Mouse (Mus musculus) embryonic facial prominence, embryonic 11.5 days (tissue): ENCODE measurements around the gene Cdkn2b. TPM values are rescaled to one million over a fixed set of nuclear protein-coding genes. Genes with fewer than 3 reads are reported as not detected.

Experiments used
- ATAC-seq: fragments of 200-750 bp; cut with Nextera tagmentation; replicated peaks from 2 replicates; pipeline ENCODE4 v1.8.0; 2017; ENCODE audit warnings: low read depth; ENCODE audit not compliant: insufficient number of reproducible peaks, low FRiP score, low TSS enrichment
- DNase-seq: peaks from one replicate; pipeline ENCODE4 v3.0.0-alpha.2; 2015; ENCODE audit warnings: low spot score
- H3K27ac ChIP-seq: fragments of 300-500 bp; sonication (generic); replicated peaks from 2 replicates; pipeline ENCODE4 v1.5.1; 2014; ENCODE audit warnings: mild to moderate bottlenecking, low read depth, low read length, control low read depth
- H3K27me3 ChIP-seq: fragments of 300-500 bp; sonication (generic); 2 replicates; pipeline ENCODE4 v1.6.1; 2014; ENCODE audit warnings: mild to moderate bottlenecking, low read length, moderate library complexity, mixed read lengths; ENCODE audit not compliant: control insufficient read depth, insufficient read depth
- H3K36me3 ChIP-seq: fragments of 300-500 bp; sonication (generic); replicated peaks from 2 replicates; pipeline ENCODE4 v1.6.1; 2014; ENCODE audit warnings: low read depth, mild to moderate bottlenecking, low read length, moderate library complexity, mixed read lengths; ENCODE audit not compliant: control insufficient read depth, insufficient read depth
- H3K4me1 ChIP-seq: fragments of 300-500 bp; sonication (generic); 2 replicates; pipeline ENCODE4 v1.6.1; 2014; ENCODE audit warnings: low read length, mixed read lengths; ENCODE audit not compliant: control insufficient read depth, insufficient read depth
- H3K4me2 ChIP-seq: fragments of 300-500 bp; sonication (generic); 2 replicates; pipeline ENCODE4 v1.6.1; 2014; ENCODE audit warnings: low read depth, mild to moderate bottlenecking, control low read depth, low read length, moderate library complexity
- H3K4me3 ChIP-seq: fragments of 300-500 bp; sonication (generic); 2 replicates; pipeline ENCODE4 v1.5.1; 2014; ENCODE audit warnings: low read depth, low read length, control low read depth
- H3K9ac ChIP-seq: fragments of 300-500 bp; sonication (generic); replicated peaks from 2 replicates; pipeline ENCODE4 v1.6.1; 2014; ENCODE audit warnings: mild to moderate bottlenecking, control low read depth, low read length
- H3K9me3 ChIP-seq: fragments of 300-500 bp; sonication (generic); replicated peaks from 2 replicates; pipeline ENCODE4 v1.6.1; 2016; ENCODE audit warnings: mild to moderate bottlenecking, low read length, inconsistent platforms, mixed read lengths; ENCODE audit not compliant: control insufficient read depth
- WGBS: fragments of 180-500 bp; shearing (Covaris S2); extraction: QIAGEN DNeasy Blood & Tissue Kit; methylation state at CpG from one replicate; pipeline ENCODE4 v1.1.7; 2014; 5-methylcytosine and 5-hydroxymethylcytosine counted together
- polyA plus RNA-seq: library from polyadenylated mRNA; unstranded; fragments of >200 nt; fragmentation: Nextera tagmentation; extraction: Ambion mirVana; gene quantifications from 2 replicates; pipeline ENCODE4 v1.2.1, GENCODE M21; 2014

Cdkn2b gene
- polyA plus RNA-seq, 1 experiment from 2014 or later, result 1.4 TPM

DNA sequence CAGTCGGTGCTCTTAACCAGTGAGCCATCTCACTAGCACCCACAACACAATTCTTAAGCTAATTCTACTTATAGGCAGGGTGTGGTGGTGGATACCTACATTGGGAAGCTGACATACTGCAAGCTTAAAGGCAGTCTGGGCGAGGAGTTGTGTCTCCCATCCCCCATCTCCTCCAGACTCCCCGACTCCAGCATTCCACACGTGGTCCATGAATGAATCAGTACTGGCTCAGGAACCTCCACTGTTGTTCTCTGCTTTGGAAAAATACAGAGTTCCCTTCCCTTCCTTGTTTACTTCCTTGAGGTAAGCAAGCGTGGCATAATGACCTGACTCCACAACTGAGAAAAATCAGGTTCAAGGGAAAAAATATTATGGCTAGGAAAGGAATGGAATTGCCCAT, 38.0 kb upstream of the Cdkn2b start:
- Histone ChIP-seq H3K4me2 (no peak overlapping the region), H3K9me3 (no peaks in the 10 kb centered on the region), H3K36me3 (no peaks in the 10 kb centered on the region), H3K4me3 (no peak overlapping the region), H3K9ac (no peak overlapping the region), H3K27ac (no peak overlapping the region), H3K4me1 (no peaks in the 10 kb centered on the region), H3K27me3 (no peaks in the 10 kb centered on the region)
- ATAC-seq, result no peak
- WGBS, result 60% methylated on average over 5 of the region's 5 CpGs
- no peak for DNase-seq

DNA sequence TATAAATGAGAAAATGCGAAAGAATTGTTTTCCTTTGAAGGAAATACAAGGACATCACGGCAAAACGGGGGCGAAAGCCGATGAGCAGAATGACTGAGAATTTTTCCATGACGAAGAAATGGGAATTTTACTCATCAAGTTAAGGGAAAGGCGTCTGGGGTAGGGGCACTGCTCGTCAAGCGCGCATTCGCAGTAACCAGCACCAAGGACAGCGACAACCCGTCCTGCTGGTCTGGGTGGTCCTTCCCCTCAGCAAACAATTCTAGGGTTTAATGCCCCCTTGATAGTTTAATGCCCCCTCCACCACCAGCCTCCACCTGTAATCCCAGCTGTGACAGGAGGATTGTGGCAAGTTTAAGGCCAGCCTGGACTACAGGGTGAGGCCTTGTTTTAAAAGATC, 2.6 kb upstream of the Cdkn2b start:
- H3K27ac ChIP-seq, result no peak overlapping the region
- no peaks in the 10 kb centered on the region for H3K9me3 ChIP-seq
- H3K9ac ChIP-seq, result no peak overlapping the region
- peaks cover 21% of the 10 kb centered on the region for H3K27me3 ChIP-seq
- H3K4me1 ChIP-seq, result no peaks in the 10 kb centered on the region
- H3K4me2 ChIP-seq, result no peak overlapping the region
- DNase-seq (peak; percentile 80), ATAC-seq (no peak)
- H3K4me3 ChIP-seq, result no peak overlapping the region
- 8% methylated on average over 13 of the region's 13 CpGs for WGBS
- H3K36me3 ChIP-seq, result no peaks in the 10 kb centered on the region

DNA sequence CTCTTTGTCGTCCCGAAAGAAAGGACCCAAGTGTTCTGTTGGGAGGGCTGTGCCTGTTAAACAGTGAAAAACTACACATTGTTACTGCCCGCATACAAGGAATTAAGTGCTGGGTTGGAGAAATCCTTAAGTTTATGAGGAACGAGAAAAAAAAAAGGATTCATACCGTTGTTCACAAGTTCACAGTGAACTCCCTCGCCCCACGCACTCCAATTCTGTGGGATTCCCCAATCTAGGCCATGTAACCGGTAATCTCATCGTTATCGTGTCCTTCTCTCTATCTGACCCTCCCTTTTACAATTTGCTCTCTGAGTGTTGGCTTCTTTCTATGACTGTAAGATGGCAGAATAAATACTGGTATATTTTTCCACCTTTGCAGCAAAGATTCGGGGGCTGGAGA, 843 bp downstream of the Cdkn2b start:
- Histone ChIP-seq H3K36me3 (no peaks in the 10 kb centered on the region), H3K27me3 (peaks cover 52% of the 10 kb centered on the region), H3K4me3 (peak overlapping the region; percentile 48; the same call in 1 of the 2 replicates), H3K4me2 (peak overlapping the region; percentile 90; the same call in 1 of the 2 replicates), H3K9ac (no peak overlapping the region), H3K9me3 (no peaks in the 10 kb centered on the region), H3K27ac (no peak overlapping the region), H3K4me1 (no peaks in the 10 kb centered on the region)
- ATAC-seq, result no peak
- 2% methylated on average over 11 of the region's 11 CpGs for WGBS
- no peak for DNase-seq

DNA sequence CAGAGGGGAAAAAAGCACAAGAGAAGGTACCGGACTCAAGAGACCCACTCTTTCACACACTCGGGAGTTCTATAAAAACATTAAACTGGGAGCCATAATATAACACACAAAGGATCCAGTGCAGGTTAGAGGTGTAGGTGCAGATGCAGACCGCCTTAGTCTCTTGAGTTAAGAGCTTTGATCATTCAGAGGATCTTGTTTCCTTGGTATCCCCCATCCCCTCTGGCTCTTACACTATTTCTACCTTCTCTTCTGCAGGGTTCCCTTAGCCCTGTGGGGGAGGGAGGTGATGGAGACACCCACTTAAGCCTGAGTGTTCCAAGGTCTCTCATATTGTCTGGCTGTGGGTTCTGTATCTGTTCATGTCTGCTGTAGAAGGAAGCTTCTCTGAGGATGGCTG, 2.8 kb downstream of the Cdkn2b start:
- Histone ChIP-seq H3K36me3 (no peaks in the 10 kb centered on the region), H3K4me3 (no peak overlapping the region), H3K27ac (no peak overlapping the region), H3K4me2 (no peak overlapping the region), H3K27me3 (peaks cover 66% of the 10 kb centered on the region), H3K9me3 (no peaks in the 10 kb centered on the region), H3K4me1 (no peaks in the 10 kb centered on the region), H3K9ac (no peak overlapping the region)
- ATAC-seq (no peak), DNase-seq (no peak)
- 4% methylated on average over 3 of the region's 3 CpGs for WGBS

DNA sequence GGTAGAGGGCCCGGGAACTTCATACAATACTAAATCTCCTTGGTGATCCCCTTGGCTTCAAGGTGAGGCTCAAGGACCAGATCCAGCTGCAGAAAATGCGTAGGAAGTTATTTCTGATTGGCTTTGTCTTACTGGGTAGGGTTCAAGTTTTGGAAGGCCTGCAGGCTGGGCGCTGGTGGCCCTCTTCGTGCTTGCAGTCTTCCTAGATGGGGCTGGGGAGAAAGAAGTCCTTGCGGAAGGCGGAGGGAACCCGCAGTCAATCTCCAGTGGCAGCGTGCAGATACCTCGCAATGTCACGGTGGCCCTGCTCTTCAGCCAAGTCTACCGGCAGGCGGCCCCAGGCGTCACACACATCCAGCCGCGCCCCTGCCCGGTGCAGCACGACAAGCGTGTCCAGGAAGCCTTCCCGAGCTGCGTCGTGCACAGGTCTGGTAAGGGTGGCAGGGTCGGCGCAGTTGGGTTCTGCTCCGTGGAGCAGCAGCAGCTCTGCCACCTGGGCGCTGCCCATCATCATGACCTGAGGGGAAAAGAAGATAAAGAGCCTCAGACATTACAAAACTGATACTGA, 4.0 kb downstream of the Cdkn2b start:
- DNase-seq, result no peak

DNA sequence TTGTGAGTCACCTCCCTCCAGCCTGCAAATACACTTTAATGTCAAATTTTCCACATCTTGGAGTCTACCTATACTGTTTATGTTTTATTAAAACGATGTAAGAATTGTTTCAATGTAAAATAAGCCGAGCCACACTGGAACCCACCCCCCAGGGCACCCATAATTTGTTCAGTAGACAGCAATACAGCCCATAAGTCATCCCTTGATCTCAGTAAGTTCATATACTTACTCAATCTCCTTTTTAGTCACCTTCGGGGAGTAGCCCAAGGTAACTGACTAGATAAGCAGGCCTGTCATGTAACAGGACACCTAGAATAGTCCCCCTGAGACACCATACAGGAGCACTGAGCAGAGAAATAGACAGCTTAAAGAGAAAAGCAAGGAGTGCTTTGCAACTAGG, 5.1 kb downstream of the Cdkn2b start:
- H3K27me3 ChIP-seq, result peaks cover 75% of the 10 kb centered on the region
- ATAC-seq, result no peak
- H3K36me3 ChIP-seq, result no peaks in the 10 kb centered on the region
- H3K27ac ChIP-seq, result no peak overlapping the region
- H3K4me2 ChIP-seq, result no peak overlapping the region
- H3K4me3 ChIP-seq, result no peak overlapping the region
- H3K9me3 ChIP-seq, result no peaks in the 10 kb centered on the region
- no peaks in the 10 kb centered on the region for H3K4me1 ChIP-seq
- no peak overlapping the region for H3K9ac ChIP-seq
- WGBS, result 7% methylated on average over 3 of the region's 3 CpGs
- DNase-seq, result no peak

More for the DNA sequence above, 4.0 kb downstream of the Cdkn2b start:
- WGBS, result 1% methylated on average over 25 of the region's 25 CpGs
- ATAC-seq, result no peak
- Histone ChIP-seq H3K27me3 (peaks cover 75% of the 10 kb centered on the region), H3K9me3 (no peaks in the 10 kb centered on the region), H3K4me1 (no peaks in the 10 kb centered on the region), H3K9ac (no peak overlapping the region), H3K4me3 (no peak overlapping the region), H3K36me3 (no peaks in the 10 kb centered on the region), H3K4me2 (no peak overlapping the region), H3K27ac (no peak overlapping the region)

DNA sequence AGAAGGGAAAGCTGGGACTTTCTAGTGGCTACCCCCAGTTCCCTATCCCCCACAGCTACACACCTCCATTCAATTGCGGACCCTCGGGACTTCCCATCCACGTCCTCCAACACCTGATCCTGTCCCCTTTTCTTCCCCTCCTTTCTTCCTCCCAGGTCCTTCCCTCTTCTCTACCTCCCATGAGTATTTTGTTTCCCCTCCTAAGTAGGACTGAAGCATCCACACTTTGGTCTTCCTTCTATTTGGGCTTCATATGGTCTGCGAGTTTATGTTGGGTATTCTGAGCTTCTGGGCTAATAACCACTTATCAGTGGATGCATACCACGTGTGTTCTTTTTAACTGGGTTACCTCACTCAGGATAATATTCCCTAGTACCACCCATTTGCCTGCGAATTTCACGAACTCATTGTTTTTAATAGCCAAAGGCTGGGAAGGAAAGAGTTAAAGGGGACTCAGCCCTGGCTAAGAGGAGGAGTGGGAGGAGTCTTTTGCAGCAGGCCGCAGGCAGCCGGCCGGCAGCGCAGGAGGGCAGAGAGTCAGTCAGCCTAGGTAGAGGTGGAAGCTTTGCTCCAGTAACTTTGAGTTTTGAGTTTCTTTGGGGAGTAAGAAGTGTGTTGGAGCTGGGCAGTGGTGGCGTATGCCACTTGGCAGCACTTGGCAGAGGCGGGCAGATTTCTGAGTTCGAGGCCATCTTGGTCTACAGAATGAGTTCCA, 7.4 kb downstream of the Cdkn2b start:
- Histone ChIP-seq H3K9ac (no peak overlapping the region), H3K27ac (no peak overlapping the region), H3K27me3 (peaks cover 71% of the 10 kb centered on the region), H3K9me3 (no peaks in the 10 kb centered on the region), H3K36me3 (no peaks in the 10 kb centered on the region), H3K4me1 (no peaks in the 10 kb centered on the region), H3K4me3 (no peak overlapping the region), H3K4me2 (no peak overlapping the region)
- DNase-seq (peak; percentile 76), ATAC-seq (peak; percentile 60; the same call in 1 of the 2 replicates)
- under 1% methylated on average over 14 of the region's 14 CpGs for WGBS

DNA sequence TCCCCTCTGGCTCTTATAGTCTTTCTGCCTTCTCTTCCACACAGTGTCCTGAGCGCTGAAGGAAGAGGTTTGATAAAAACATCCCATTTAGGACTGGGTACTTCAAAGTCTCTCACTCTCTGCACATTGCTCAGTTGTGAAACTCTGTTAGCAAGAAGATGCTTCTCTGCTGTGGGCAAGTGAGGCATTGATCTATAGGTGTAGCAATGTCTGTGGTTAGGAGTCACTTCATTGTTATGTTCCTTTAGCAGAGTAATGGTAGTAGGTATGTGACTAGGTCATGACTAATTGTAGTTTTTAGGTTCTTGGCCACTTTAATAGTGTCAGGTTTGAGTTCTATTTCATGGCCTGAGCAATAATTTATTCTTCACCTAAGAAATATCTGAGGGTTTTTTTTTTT, 8.7 kb downstream of the Cdkn2b start:
- DNase-seq, result no peak
- Histone ChIP-seq H3K36me3 (no peaks in the 10 kb centered on the region), H3K27me3 (peaks cover 64% of the 10 kb centered on the region), H3K9ac (no peak overlapping the region), H3K4me2 (no peak overlapping the region), H3K4me1 (no peaks in the 10 kb centered on the region), H3K4me3 (no peak overlapping the region), H3K9me3 (no peaks in the 10 kb centered on the region), H3K27ac (no peak overlapping the region)
- no peak for ATAC-seq
- whole genome bisulfite sequencing, result 0% methylated on average over 1 of the region's 1 CpGs
